Mouse (Mus musculus): ENCODE measurements around the gene Adamts9. TPM values are rescaled to one million over a fixed set of nuclear protein-coding genes. Genes with fewer than 3 reads are reported as not detected.

Gene Adamts9
- total RNA-seq, 2 experiments from 2014 or later: not detected

- ATAC-seq (replicated peaks; ENCODE audit: low FRiP score, poor library complexity, severe bottlenecking): no peak
Observed at GRCm38 (mm10) chr6:92871813-92872212, 71.5 kb downstream of the Adamts9 start.

GRCm38 (mm10) chr6:92869582-92870219 is 73.6 kb downstream of the Adamts9 start:
- ATAC-seq (replicated peaks; ENCODE audit: low FRiP score, poor library complexity, severe bottlenecking): no peak

GRCm38 (mm10) chr6:92869089-92869581 is 74.2 kb downstream of the Adamts9 start, which contains the start of gene Gm15737:
TSS of gene Gm15737 (plus strand) at chr6:92869357.
- no peak for ATAC-seq (replicated peaks; ENCODE audit: low FRiP score, poor library complexity, severe bottlenecking)

GRCm38 (mm10) chr6:92862599-92862998 is 80.7 kb downstream of the Adamts9 start:
- no peak for ATAC-seq (replicated peaks; ENCODE audit: low FRiP score, poor library complexity, severe bottlenecking)

GRCm38 (mm10) chr6:92860285-92860912 is 82.9 kb downstream of the Adamts9 start:
- no peak for ATAC-seq (replicated peaks; ENCODE audit: low FRiP score, poor library complexity, severe bottlenecking)

- no peak for ATAC-seq (replicated peaks; ENCODE audit: low FRiP score, poor library complexity, severe bottlenecking)
Observed at GRCm38 (mm10) chr6:92858721-92859510, 84.4 kb downstream of the Adamts9 start.

- ATAC-seq (replicated peaks; ENCODE audit: low FRiP score, poor library complexity, severe bottlenecking): no peak
Observed at GRCm38 (mm10) chr6:92857761-92858160, 85.5 kb downstream of the Adamts9 start.

- ATAC-seq (replicated peaks; ENCODE audit: low FRiP score, poor library complexity, severe bottlenecking): no peak
Observed at GRCm38 (mm10) chr6:92854873-92855272, 88.4 kb downstream of the Adamts9 start.

GRCm38 (mm10) chr6:92850250-92850649 is 93.0 kb downstream of the Adamts9 start:
- ATAC-seq (replicated peaks; ENCODE audit: low FRiP score, poor library complexity, severe bottlenecking): no peak

GRCm38 (mm10) chr6:92849208-92849607 is 94.1 kb downstream of the Adamts9 start:
- no peak for ATAC-seq (replicated peaks; ENCODE audit: low FRiP score, poor library complexity, severe bottlenecking)

- ATAC-seq (replicated peaks; ENCODE audit: low FRiP score, poor library complexity, severe bottlenecking): no peak
Observed at GRCm38 (mm10) chr6:92846614-92847013, 96.7 kb downstream of the Adamts9 start.

GRCm38 (mm10) chr6:92845898-92846297 is 97.4 kb downstream of the Adamts9 start:
- ATAC-seq (replicated peaks; ENCODE audit: low FRiP score, poor library complexity, severe bottlenecking): no peak

- ATAC-seq (replicated peaks; ENCODE audit: low FRiP score, poor library complexity, severe bottlenecking): no peak
Observed at GRCm38 (mm10) chr6:92843474-92843873, 99.8 kb downstream of the Adamts9 start.

- ATAC-seq (replicated peaks; ENCODE audit: low FRiP score, poor library complexity, severe bottlenecking): no peak
Observed at GRCm38 (mm10) chr6:92842000-92842399, 101.3 kb downstream of the Adamts9 start.

GRCm38 (mm10) chr6:92831106-92831505 is 112.2 kb downstream of the Adamts9 start:
- no peak for ATAC-seq (replicated peaks; ENCODE audit: low FRiP score, poor library complexity, severe bottlenecking)

GRCm38 (mm10) chr6:92829148-92829547 is 114.1 kb downstream of the Adamts9 start:
- no peak for ATAC-seq (replicated peaks; ENCODE audit: low FRiP score, poor library complexity, severe bottlenecking)

- ATAC-seq (replicated peaks; ENCODE audit: low FRiP score, poor library complexity, severe bottlenecking): no peak
Observed at GRCm38 (mm10) chr6:92827360-92827759, 115.9 kb downstream of the Adamts9 start.

GRCm38 (mm10) chr6:92826561-92826960 is 116.7 kb downstream of the Adamts9 start:
- no peak for ATAC-seq (replicated peaks; ENCODE audit: low FRiP score, poor library complexity, severe bottlenecking)

- ATAC-seq (replicated peaks; ENCODE audit: low FRiP score, poor library complexity, severe bottlenecking): no peak
Observed at GRCm38 (mm10) chr6:92823991-92824390, 119.3 kb downstream of the Adamts9 start.

- no peak for ATAC-seq (replicated peaks; ENCODE audit: low FRiP score, poor library complexity, severe bottlenecking)
Observed at GRCm38 (mm10) chr6:92822006-92822405, 121.3 kb downstream of the Adamts9 start.

GRCm38 (mm10) chr6:92821606-92822005 is 121.7 kb downstream of the Adamts9 start:
- ATAC-seq (replicated peaks; ENCODE audit: low FRiP score, poor library complexity, severe bottlenecking): no peak

Data from erythroblast, adult 5-6 weeks (primary cell).